Mouse (Mus musculus) small intestine, adult 2 months (tissue): ENCODE measurements around the gene Gm17654.
"Not testable (repeated sequence)": the region's sequence is repeated elsewhere in the genome, so short reads cannot be mapped to it uniquely, and the experiment has no call there.

Source experiments
- CTCF ChIP-seq: fragments of 200-500 bp; IDR thresholded peaks from 2 replicates; pipeline ENCODE4 v1.5.1; 2012; ENCODE audit warnings: low read depth, mild to moderate bottlenecking, control low read depth, inconsistent platforms, low read length, moderate library complexity, mixed read lengths; ENCODE audit not compliant: insufficient replicate concordance, insufficient read length; ENCODE audit errors: extremely low read depth
- POLR2A ChIP-seq: fragments of 200-500 bp; IDR thresholded peaks from 2 replicates; pipeline ENCODE4 v1.6.1; 2012; ENCODE audit warnings: low read depth, mild to moderate bottlenecking, control low read depth, inconsistent platforms, low read length, moderate library complexity

- not testable (repeated sequence) for TF ChIP-seq CTCF, POLR2A
These were observed 32.7 kb downstream of the Gm17654 start for GRCm38 (mm10) chr14:43546281-43546680.
